Comparison of ENCODE assay signal across 21 mouse cellular contexts in genomic region chr1:62635203-62635602, GRCm38 (mm10).
DNase-seq lines count a peak whose midpoint lies in the region; ATAC-seq and TF ChIP-seq lines count a peak whose summit lies in the region.
"Had no signal": no experiment of that assay in that cellular context is flagged by ENCODE, and none has a peak within 500 bp of the region (broad histone marks: within the 10 kb centered on the region; RNA-seq: fewer than 3 reads in every experiment).

No protein-coding gene starts in this region.

- DNase-seq in heart, adult 11 months, result peak; percentile 74
- peak; percentile 2 to 8 for DNase-seq in heart, postnatal 10 days
- DNase-seq in heart, postnatal 14 days, result no peak
- DNase-seq in stomach, postnatal 0 days (ENCODE audit: low spot score), result no peak
- no peak for DNase-seq in limb, embryonic 11.5 days (ENCODE audit: low spot score)
- no peak for DNase-seq in frontal cortex, postnatal 25 days (ENCODE audit: low spot score in 2 of 2)
- DNase-seq: adrenal gland, adult 8-10 months; adrenal gland, postnatal 36 days; B cell, adult 2 months; cerebellum, adult 11 months; cerebellum, adult 8-10 months; cerebellum, postnatal 14 days; embryo, embryonic 11 days; gastrocnemius, postnatal 10 days had no signal

- H3K27me3 ChIP-seq in heart, embryonic 12.5 days (replicated peaks), result no peaks in the 10 kb centered on the region
- H3K27me3 ChIP-seq in stomach, embryonic 15.5 days (replicated peaks), result no peaks in the 10 kb centered on the region
- no peaks in the 10 kb centered on the region for H3K27me3 ChIP-seq in stomach, postnatal 0 days (ENCODE audit: control insufficient read depth, insufficient read depth, low read length)
- no peaks in the 10 kb centered on the region for H3K27me3 ChIP-seq in limb, embryonic 11.5 days (ENCODE audit: control insufficient read depth, insufficient read depth, low read length)
- H3K27me3 ChIP-seq: embryonic facial prominence, embryonic 12.5 days; forebrain, embryonic 15.5 days; hindbrain, embryonic 15.5 days had no signal

- TF ChIP-seq EP300 in stomach, postnatal 0 days (optimal IDR thresholded peaks at IDR 0.05), result no peak

- H3K36me3 ChIP-seq in heart, embryonic 12.5 days, result no peaks in the 10 kb centered on the region
- H3K36me3 ChIP-seq in stomach, embryonic 15.5 days, result no peaks in the 10 kb centered on the region
- H3K36me3 ChIP-seq in stomach, postnatal 0 days (ENCODE audit: control insufficient read depth, insufficient read depth, low read length), result no peaks in the 10 kb centered on the region
- no peaks in the 10 kb centered on the region for H3K36me3 ChIP-seq in limb, embryonic 11.5 days (ENCODE audit: control insufficient read depth, insufficient read depth, low read length)
- H3K36me3 ChIP-seq: embryonic facial prominence, embryonic 12.5 days; forebrain, embryonic 15.5 days; G1E; hindbrain, embryonic 15.5 days had no signal

- no peak for ATAC-seq in heart, embryonic 12.5 days (ENCODE audit: insufficient number of reproducible peaks, low FRiP score)
- ATAC-seq in stomach, embryonic 15.5 days (ENCODE audit: insufficient read depth, low FRiP score, low read depth), result peak; percentile 38; the same call in 1 of the 2 replicates
- no peak for ATAC-seq in stomach, postnatal 0 days (ENCODE audit: low FRiP score, low TSS enrichment)
- no peak for ATAC-seq in limb, embryonic 11.5 days (ENCODE audit: insufficient number of reproducible peaks, low FRiP score, low TSS enrichment, low read depth)
- ATAC-seq: CD4-positive, CD25-positive, alpha-beta regulatory T cell, adult 4 months; forebrain, embryonic 15.5 days had no signal

- no peak overlapping the region for H3K9ac ChIP-seq in heart, embryonic 12.5 days
- no peak overlapping the region for H3K9ac ChIP-seq in stomach, embryonic 15.5 days
- H3K9ac ChIP-seq in stomach, postnatal 0 days (ENCODE audit: low read length), result no peak overlapping the region
- no peak overlapping the region for H3K9ac ChIP-seq in limb, embryonic 11.5 days (ENCODE audit: low read length)
- H3K9ac ChIP-seq: embryonic facial prominence, embryonic 12.5 days; forebrain, embryonic 15.5 days; hindbrain, embryonic 15.5 days had no signal

- no peak for TF ChIP-seq CTCF in stomach, postnatal 0 days (IDR thresholded peaks at IDR 0.05; ENCODE audit: low read depth)

- intact Hi-C loops in heart, postnatal 10 days (cut with DNase I), result no loop called here
- intact Hi-C loops in heart, postnatal 14 days (cut with DNase I), result no loop called here

- 0 out of 2 replicates have a peak, but pooled peaks cover 5% of the 10 kb centered on the region for H3K9me3 ChIP-seq in heart, embryonic 12.5 days (replicated peaks)
- no peaks in the 10 kb centered on the region for H3K9me3 ChIP-seq in stomach, embryonic 15.5 days
- H3K9me3 ChIP-seq in stomach, postnatal 0 days (ENCODE audit: control insufficient read depth, low read length), result no peaks in the 10 kb centered on the region
- H3K9me3 ChIP-seq in limb, embryonic 11.5 days (ENCODE audit: control insufficient read depth, low read length), result no peaks in the 10 kb centered on the region
- H3K9me3 ChIP-seq: embryonic facial prominence, embryonic 12.5 days; forebrain, embryonic 15.5 days; G1E; hindbrain, embryonic 15.5 days had no signal

- H3K4me3 ChIP-seq in heart, embryonic 12.5 days, result no peak overlapping the region
- no peak overlapping the region for H3K4me3 ChIP-seq in stomach, embryonic 15.5 days (replicated peaks)
- no peak overlapping the region for H3K4me3 ChIP-seq in stomach, postnatal 0 days (ENCODE audit: low read depth, low read length)
- H3K4me3 ChIP-seq in limb, embryonic 11.5 days (ENCODE audit: low read depth, low read length), result no peak overlapping the region
- H3K4me3 ChIP-seq: embryonic facial prominence, embryonic 12.5 days; forebrain, embryonic 15.5 days; hindbrain, embryonic 15.5 days had no signal

- no peak overlapping the region; the same call in 1 of the 2 replicates for H3K4me2 ChIP-seq in heart, embryonic 12.5 days
- H3K4me2 ChIP-seq in stomach, embryonic 15.5 days, result no peak overlapping the region
- no peak overlapping the region for H3K4me2 ChIP-seq in stomach, postnatal 0 days (replicated peaks; ENCODE audit: low read depth)
- H3K4me2 ChIP-seq in limb, embryonic 11.5 days (ENCODE audit: low read depth, severe bottlenecking), result no peak overlapping the region
- H3K4me2 ChIP-seq: embryonic facial prominence, embryonic 12.5 days; forebrain, embryonic 15.5 days; hindbrain, embryonic 15.5 days had no signal

- H3K27ac ChIP-seq in heart, embryonic 12.5 days (ENCODE audit: poor library complexity, severe bottlenecking), result no peak overlapping the region
- H3K27ac ChIP-seq in stomach, embryonic 15.5 days, result no peak overlapping the region
- no peak overlapping the region for H3K27ac ChIP-seq in stomach, postnatal 0 days (replicated peaks)
- 0 out of 2 replicates have a peak overlapping the region, but pooled peaks have one; percentile 36 for H3K27ac ChIP-seq in limb, embryonic 11.5 days (replicated peaks; ENCODE audit: low read depth, low read length)
- H3K27ac ChIP-seq: embryonic facial prominence, embryonic 12.5 days; forebrain, embryonic 15.5 days; hindbrain, embryonic 15.5 days had no signal

- peaks cover 22% of the 10 kb centered on the region for H3K4me1 ChIP-seq in heart, embryonic 12.5 days (replicated peaks)
- H3K4me1 ChIP-seq in stomach, embryonic 15.5 days, result no peaks in the 10 kb centered on the region; the same call in 1 of the 2 replicates
- H3K4me1 ChIP-seq in stomach, postnatal 0 days (replicated peaks; ENCODE audit: control insufficient read depth, insufficient read depth), result no peaks in the 10 kb centered on the region
- H3K4me1 ChIP-seq in limb, embryonic 11.5 days (ENCODE audit: control insufficient read depth, insufficient read depth, low read length), result peaks cover 11% of the 10 kb centered on the region
- H3K4me1 ChIP-seq: forebrain, embryonic 15.5 days had no signal

- 23% methylated on average over 6 of the region's 6 CpGs for WGBS in heart, embryonic 12.5 days
- 60% methylated on average over 6 of the region's 6 CpGs for WGBS in stomach, embryonic 15.5 days
- WGBS in stomach, postnatal 0 days, result 43% methylated on average over 6 of the region's 6 CpGs
- WGBS in limb, embryonic 11.5 days, result 70% methylated on average over 6 of the region's 6 CpGs

Comparison
In these comparisons a context has a peak if more than half of its experiments do, and no peak if none do; other contexts are left out.
1. DNase-seq: peak in heart, adult 11 months (single experiment) and heart, postnatal 10 days (2 of 2); none in heart, postnatal 14 days (0 of 2), stomach, postnatal 0 days (single experiment), limb, embryonic 11.5 days (single experiment) and frontal cortex, postnatal 25 days (0 of 2).